Mouse (Mus musculus) activated CD4-positive, CD25-positive, alpha-beta regulatory T cell, adult 4 months (primary cell): ENCODE measurements around the gene Stxbp2. TPM values are rescaled to one million over a fixed set of nuclear protein-coding genes. Genes with fewer than 3 reads are reported as not detected.

Experiments used
- ATAC-seq: one replicate; pipeline ENCODE4 v1.8.0; 2017
- polyA plus RNA-seq, 2 experiments: library from polyadenylated mRNA; unstranded; fragments of 100-300 nt; shearing (Covaris generic); gene quantifications; one replicate each; pipeline ENCODE4 v1.2.1; 2017

The Stxbp2 gene
- polyA plus RNA-seq, 2 experiments from 2014 or later = 184 to 205 TPM

- ATAC-seq = no peak
These were observed 52.8 kb downstream of the Stxbp2 start for GRCm38 (mm10) chr8:3683408-3684176.

GRCm38 (mm10) chr8:3684530-3684929 lies 53.8 kb downstream of the Stxbp2 start:
- ATAC-seq = no peak

- ATAC-seq = no peak
These were observed 54.7 kb downstream of the Stxbp2 start for GRCm38 (mm10) chr8:3685422-3685821.

GRCm38 (mm10) chr8:3687537-3687936 lies 56.8 kb downstream of the Stxbp2 start:
- no peak for ATAC-seq

- no peak for ATAC-seq
These were observed 60.0 kb downstream of the Stxbp2 start for GRCm38 (mm10) chr8:3690774-3691173.

Other genes starting within 250 kb of the Stxbp2 start
- 10 to 100 TPM; 23.2 to 30.6 TPM for gene Arhgef18, start 237.9 kb upstream of the Stxbp2 start, polyA plus RNA-seq
- gene Pex11g, start 163.3 kb upstream of the Stxbp2 start, polyA plus RNA-seq = 10 to 100 TPM; 10.9 to 15.4 TPM
- gene Tex45, start 160.1 kb upstream of the Stxbp2 start, polyA plus RNA-seq = not detected
- gene Zfp358, start 137.8 kb upstream of the Stxbp2 start, polyA plus RNA-seq = 1 to 10 TPM in 1 of 2 experiments, under 1 TPM in 1; 0.97 to 1.0 TPM
- gene Mcoln1, start 130.5 kb upstream of the Stxbp2 start, polyA plus RNA-seq = 10 to 100 TPM; 17.0 to 19.1 TPM
- gene Pnpla6, start 115.6 kb upstream of the Stxbp2 start, polyA plus RNA-seq = 10 to 100 TPM; 18.8 to 24.8 TPM
- gene C330021F23Rik, start 63.0 kb upstream of the Stxbp2 start, polyA plus RNA-seq = not detected
- gene Camsap3, start 43.7 kb upstream of the Stxbp2 start, polyA plus RNA-seq = not detected
- gene Xab2, start 9.6 kb upstream of the Stxbp2 start, polyA plus RNA-seq = 10 to 100 TPM; 65.9 to 74.1 TPM
- gene Pet100, start 9.4 kb upstream of the Stxbp2 start, polyA plus RNA-seq = 100 to 1,000 TPM in 1 of 2 experiments, 10 to 100 TPM in 1; 95.4 to 145 TPM
- gene Pcp2, start 5.4 kb upstream of the Stxbp2 start, polyA plus RNA-seq = not detected
- not detected for gene Retn, start 24.8 kb downstream of the Stxbp2 start, polyA plus RNA-seq
- gene Mcemp1, start 34.8 kb downstream of the Stxbp2 start, polyA plus RNA-seq = under 1 TPM in 1 of 2 experiments, not detected in 1; 0.43 TPM
- gene Fcor, start 41.4 kb downstream of the Stxbp2 start, polyA plus RNA-seq = not detected
- gene Trappc5, start 45.3 kb downstream of the Stxbp2 start, polyA plus RNA-seq = 10 to 100 TPM; 24.9 to 27.7 TPM
- 1 to 10 TPM in 1 of 2 experiments, under 1 TPM in 1; 0.77 to 5.1 TPM for gene Fcer2a, start 63.2 kb downstream of the Stxbp2 start, polyA plus RNA-seq
- gene Clec4g, start 89.7 kb downstream of the Stxbp2 start, polyA plus RNA-seq = not detected
- gene Cd209a, start 118.0 kb downstream of the Stxbp2 start, polyA plus RNA-seq = not detected
- not detected for gene Cd209e, start 223.4 kb downstream of the Stxbp2 start, polyA plus RNA-seq
- gene Cd209d, start 247.6 kb downstream of the Stxbp2 start, polyA plus RNA-seq = not detected